Mouse (Mus musculus) CH12.LX (cell line): ENCODE data around the gene Yeats2.

Source experiments
- BHLHE40 ChIP-seq: IDR thresholded peaks from 2 replicates; pipeline ENCODE4 v1.6.1; 2011; ENCODE audit warnings: mild to moderate bottlenecking, low read depth, low read length, improper control_type of control experiment
- CTCF ChIP-seq, 2 experiments: IDR thresholded peaks in 1 of 2; conservative IDR thresholded peaks in 1 of 2; 2 replicates each; pipeline ENCODE4 v1.5.1; 2011 to 2012; ENCODE audit warnings: low read depth in 2 of 2, low read length in 2 of 2, improper control_type of control experiment in 1 of 2, inconsistent platforms in 1 of 2, mild to moderate bottlenecking in 1 of 2, moderate library complexity in 1 of 2
- ELF1 ChIP-seq: IDR thresholded peaks from 2 replicates; pipeline ENCODE4 v1.6.1; 2014; ENCODE audit warnings: low read depth, mild to moderate bottlenecking, inconsistent platforms, low read length, improper control_type of control experiment
- ETS1 ChIP-seq: conservative IDR thresholded peaks from 2 replicates; pipeline ENCODE4 v1.6.1; 2012; ENCODE audit warnings: low read depth, mild to moderate bottlenecking, inconsistent platforms, low read length, improper control_type of control experiment, moderate library complexity
- GABPA ChIP-seq: IDR thresholded peaks from 2 replicates; pipeline ENCODE4 v1.6.1; 2012; ENCODE audit warnings: low read depth, low read length, improper control_type of control experiment, inconsistent platforms; ENCODE audit not compliant: insufficient replicate concordance
- HCFC1 ChIP-seq: IDR thresholded peaks from 2 replicates; pipeline ENCODE4 v1.6.1; 2012; ENCODE audit warnings: low read depth, mild to moderate bottlenecking, inconsistent platforms, low read length, improper control_type of control experiment
- MAFK ChIP-seq: IDR thresholded peaks from 2 replicates; pipeline ENCODE4 v1.6.1; 2011; ENCODE audit warnings: low read length, improper control_type of control experiment; ENCODE audit not compliant: insufficient replicate concordance
- MXI1 ChIP-seq: IDR thresholded peaks from 2 replicates; pipeline ENCODE4 v1.6.1; 2011; ENCODE audit warnings: mild to moderate bottlenecking, low read depth, low read length, improper control_type of control experiment
- POLR2A ChIP-seq: IDR thresholded peaks from 2 replicates; pipeline ENCODE4 v1.6.1; 2011; ENCODE audit warnings: low read depth, mild to moderate bottlenecking, improper control_type of control experiment, low read length
- RCOR1 ChIP-seq: conservative IDR thresholded peaks from 2 replicates; pipeline ENCODE4 v1.6.1; 2012; ENCODE audit warnings: low read depth, mild to moderate bottlenecking, inconsistent platforms, low read length, improper control_type of control experiment
- SMC3 ChIP-seq: IDR thresholded peaks from 2 replicates; pipeline ENCODE4 v1.6.1; 2011; ENCODE audit warnings: low read depth, low read length, improper control_type of control experiment
- TBP ChIP-seq: conservative IDR thresholded peaks from 2 replicates; pipeline ENCODE4 v1.6.1; 2011; ENCODE audit warnings: low read depth, low read length, improper control_type of control experiment
- ZC3H11A ChIP-seq: IDR thresholded peaks from 2 replicates; pipeline ENCODE4 v1.6.1; 2012; ENCODE audit warnings: low read depth, mild to moderate bottlenecking, inconsistent platforms, low read length, improper control_type of control experiment

DNA sequence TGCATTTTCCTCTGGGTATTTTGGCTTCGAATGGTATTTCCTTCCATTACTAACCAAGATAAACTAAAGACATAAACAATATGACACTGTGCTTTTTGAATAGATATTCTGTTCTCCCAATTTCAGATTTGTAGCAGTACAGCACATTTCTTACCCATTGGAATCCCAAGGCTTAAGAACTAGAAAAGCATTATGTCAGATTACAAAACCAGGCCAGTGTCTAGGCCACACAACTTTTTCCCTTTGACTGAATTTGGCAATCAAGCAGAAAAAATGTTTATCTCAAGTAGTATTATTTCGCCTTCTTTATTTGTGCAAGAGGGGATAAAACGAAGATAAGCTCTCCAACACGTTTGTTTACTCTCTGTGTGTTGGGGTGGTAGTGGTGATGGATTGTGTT is 24.8 kb upstream of the Yeats2 start:
- TF ChIP-seq CTCF (conservative IDR thresholded peaks at IDR 0.05 in 1 of 2, IDR thresholded peaks at IDR 0.05 in 1 of 2; ENCODE audit: low read depth in 2 of 2, low read length in 2 of 2) (no peak), POLR2A (no peak), GABPA (no peak), ETS1 (no peak), BHLHE40 (no peak), MAFK (no peak), ZC3H11A (no peak), ELF1 (no peak), SMC3 (no peak), TBP (no peak), RCOR1 (no peak), HCFC1 (no peak), MXI1 (no peak)
